Mouse (Mus musculus) CH12.LX (cell line): Measurements from ENCODE around the gene Klhl18. TPM values are rescaled to one million over a fixed set of nuclear protein-coding genes. Genes with fewer than 3 reads are reported as not detected.
"Not testable (repeated sequence)": the region's sequence is repeated elsewhere in the genome, so short reads cannot be mapped to it uniquely, and the experiment has no call there.

Source experiments
- DNase-seq: peaks from one replicate; pipeline ENCODE4 v3.0.0-alpha.2; 2013; ENCODE audit errors: extremely low read depth
- H3K27ac ChIP-seq: 2 replicates; pipeline ENCODE4 v1.5.1; 2012; ENCODE audit warnings: low read depth, mild to moderate bottlenecking, control low read depth, moderate library complexity; ENCODE audit not compliant: insufficient read depth
- H3K27me3 ChIP-seq: replicated peaks from 2 replicates; pipeline ENCODE3; 2012; ENCODE audit warnings: inconsistent platforms
- H3K36me3 ChIP-seq, 2 experiments: replicated peaks in 1 of 2; 2 replicates each; pipeline versions ENCODE3 to v1.6.1; 2012; ENCODE audit warnings: inconsistent platforms in 1 of 2, low read length in 1 of 2, mild to moderate bottlenecking in 1 of 2, mixed read lengths in 1 of 2, moderate library complexity in 1 of 2; ENCODE audit not compliant: control insufficient read depth in 1 of 2, insufficient read depth in 1 of 2
- H3K4me1 ChIP-seq, 2 experiments: 2 replicates each; pipeline ENCODE4 v1.6.1; 2012; ENCODE audit warnings: inconsistent platforms in 1 of 2, moderate library complexity in 1 of 2; ENCODE audit not compliant: insufficient read depth in 2 of 2, control insufficient read depth in 1 of 2
- H3K4me2 ChIP-seq: 2 replicates; pipeline ENCODE4 v1.6.1; 2012; ENCODE audit warnings: low read depth, mild to moderate bottlenecking, control low read depth; ENCODE audit not compliant: poor library complexity, insufficient read depth, severe bottlenecking
- H3K4me3 ChIP-seq, 3 experiments: fragments of 150-350 bp in 1 of 3; sonication (generic) in 1 of 3; replicated peaks in 1 of 3; 2 replicates each; pipeline versions ENCODE3 to v1.5.1; 2011 to 2012; ENCODE audit warnings: low read depth in 2 of 3, low read length in 2 of 3, mild to moderate bottlenecking in 2 of 3, moderate library complexity in 2 of 3, control low read depth in 1 of 3, improper control_type of control experiment in 1 of 3, inconsistent platforms in 1 of 3, mixed read lengths in 1 of 3; ENCODE audit not compliant: poor library complexity in 1 of 3
- H3K79me2 ChIP-seq: replicated peaks from 2 replicates; pipeline ENCODE4 v1.6.1; 2012; ENCODE audit warnings: mild to moderate bottlenecking, moderate library complexity; ENCODE audit not compliant: control insufficient read depth, poor library complexity, insufficient read depth, severe bottlenecking; ENCODE audit errors: extremely low read depth
- H3K9ac ChIP-seq: 2 replicates; pipeline ENCODE4 v1.6.1; 2012; ENCODE audit warnings: low read depth, mild to moderate bottlenecking, control low read depth, moderate library complexity; ENCODE audit not compliant: insufficient read depth
- H3K9me3 ChIP-seq: replicated peaks from 2 replicates; pipeline ENCODE3; 2012; ENCODE audit warnings: low read length, inconsistent platforms, mixed read lengths
- CHD1 ChIP-seq: IDR thresholded peaks from 2 replicates; pipeline ENCODE4 v1.6.1; 2012; ENCODE audit warnings: low read depth, low read length, improper control_type of control experiment, inconsistent platforms
- CHD2 ChIP-seq: IDR thresholded peaks from 2 replicates; pipeline ENCODE4 v1.6.1; 2011; ENCODE audit warnings: low read length, improper control_type of control experiment
- CTCF ChIP-seq, 2 experiments: IDR thresholded peaks in 1 of 2; conservative IDR thresholded peaks in 1 of 2; 2 replicates each; pipeline ENCODE4 v1.5.1; 2011 to 2012; ENCODE audit warnings: low read depth in 2 of 2, low read length in 2 of 2, improper control_type of control experiment in 1 of 2, inconsistent platforms in 1 of 2, mild to moderate bottlenecking in 1 of 2, moderate library complexity in 1 of 2
- ELF1 ChIP-seq: IDR thresholded peaks from 2 replicates; pipeline ENCODE4 v1.6.1; 2014; ENCODE audit warnings: low read depth, mild to moderate bottlenecking, inconsistent platforms, low read length, improper control_type of control experiment
- EP300 ChIP-seq: IDR thresholded peaks from 2 replicates; pipeline ENCODE4 v1.6.1; 2011; ENCODE audit warnings: low read length, improper control_type of control experiment
- ETS1 ChIP-seq: conservative IDR thresholded peaks from 2 replicates; pipeline ENCODE4 v1.6.1; 2012; ENCODE audit warnings: low read depth, mild to moderate bottlenecking, inconsistent platforms, low read length, improper control_type of control experiment, moderate library complexity
- GABPA ChIP-seq: IDR thresholded peaks from 2 replicates; pipeline ENCODE4 v1.6.1; 2012; ENCODE audit warnings: low read depth, low read length, improper control_type of control experiment, inconsistent platforms; ENCODE audit not compliant: insufficient replicate concordance
- HCFC1 ChIP-seq: IDR thresholded peaks from 2 replicates; pipeline ENCODE4 v1.6.1; 2012; ENCODE audit warnings: low read depth, mild to moderate bottlenecking, inconsistent platforms, low read length, improper control_type of control experiment
- JUN ChIP-seq: IDR thresholded peaks from 2 replicates; pipeline ENCODE4 v1.6.1; 2011; ENCODE audit warnings: low read depth, mild to moderate bottlenecking, low read length, improper control_type of control experiment, moderate library complexity; ENCODE audit not compliant: insufficient read depth
- JUND ChIP-seq: conservative IDR thresholded peaks from 2 replicates; pipeline ENCODE4 v1.6.1; 2011; ENCODE audit warnings: low read depth, low read length, improper control_type of control experiment
- KAT2A ChIP-seq: IDR thresholded peaks from 2 replicates; pipeline ENCODE4 v1.6.1; 2012; ENCODE audit warnings: low read length, improper control_type of control experiment, inconsistent platforms; ENCODE audit not compliant: insufficient replicate concordance
- MAFK ChIP-seq: IDR thresholded peaks from 2 replicates; pipeline ENCODE4 v1.6.1; 2011; ENCODE audit warnings: low read length, improper control_type of control experiment; ENCODE audit not compliant: insufficient replicate concordance
- MAX ChIP-seq: IDR thresholded peaks from 2 replicates; pipeline ENCODE4 v1.6.1; 2011; ENCODE audit warnings: low read length, improper control_type of control experiment
- MAZ ChIP-seq: IDR thresholded peaks from 2 replicates; pipeline ENCODE4 v1.6.1; 2012; ENCODE audit warnings: low read depth, mild to moderate bottlenecking, inconsistent platforms, low read length, improper control_type of control experiment, moderate library complexity
- MEF2A ChIP-seq: IDR thresholded peaks from 2 replicates; pipeline ENCODE4 v1.6.1; 2014; ENCODE audit warnings: low read depth, mild to moderate bottlenecking, inconsistent platforms, low read length, improper control_type of control experiment, borderline replicate concordance
- MYC ChIP-seq: IDR thresholded peaks from 2 replicates; pipeline ENCODE4 v1.6.1; 2011; ENCODE audit warnings: low read depth, mild to moderate bottlenecking, improper control_type of control experiment, low read length
- NELFE ChIP-seq: IDR thresholded peaks from 2 replicates; pipeline ENCODE4 v1.6.1; 2011; ENCODE audit warnings: low read depth, low read length, improper control_type of control experiment
- NRF1 ChIP-seq: IDR thresholded peaks from 2 replicates; pipeline ENCODE4 v1.6.1; 2014; ENCODE audit warnings: low read depth, mild to moderate bottlenecking, inconsistent platforms, low read length, improper control_type of control experiment, moderate library complexity
- PAX5 ChIP-seq: IDR thresholded peaks from 2 replicates; pipeline ENCODE4 v1.6.1; 2012; ENCODE audit warnings: low read length, inconsistent platforms, mixed read lengths
- POLR2A ChIP-seq: IDR thresholded peaks from 2 replicates; pipeline ENCODE4 v1.6.1; 2011; ENCODE audit warnings: low read depth, mild to moderate bottlenecking, improper control_type of control experiment, low read length
- POLR2AphosphoS2 ChIP-seq: IDR thresholded peaks from 2 replicates; pipeline ENCODE4 v1.6.1; 2011; ENCODE audit warnings: low read depth, low read length, improper control_type of control experiment
- RAD21 ChIP-seq: IDR thresholded peaks from 2 replicates; pipeline ENCODE4 v1.6.1; 2011; ENCODE audit warnings: low read depth, mild to moderate bottlenecking, low read length, improper control_type of control experiment, moderate library complexity
- RCOR1 ChIP-seq: conservative IDR thresholded peaks from 2 replicates; pipeline ENCODE4 v1.6.1; 2012; ENCODE audit warnings: low read depth, mild to moderate bottlenecking, inconsistent platforms, low read length, improper control_type of control experiment
- SIN3A ChIP-seq: IDR thresholded peaks from 2 replicates; pipeline ENCODE4 v1.6.1; 2012; ENCODE audit warnings: low read length, improper control_type of control experiment, inconsistent platforms
- ZC3H11A ChIP-seq: IDR thresholded peaks from 2 replicates; pipeline ENCODE4 v1.6.1; 2012; ENCODE audit warnings: low read depth, mild to moderate bottlenecking, inconsistent platforms, low read length, improper control_type of control experiment
- ZKSCAN1 ChIP-seq: IDR thresholded peaks from 2 replicates; pipeline ENCODE4 v1.6.1; 2012; ENCODE audit warnings: low read depth, inconsistent platforms, low read length, improper control_type of control experiment, borderline replicate concordance
- ZMIZ1 ChIP-seq: IDR thresholded peaks from 2 replicates; pipeline ENCODE4 v1.6.1; 2012; ENCODE audit warnings: low read depth, mild to moderate bottlenecking, inconsistent platforms, low read length, improper control_type of control experiment
- ZNF384 ChIP-seq: IDR thresholded peaks from 2 replicates; pipeline ENCODE4 v1.6.1; 2012; ENCODE audit warnings: low read depth, low read length, improper control_type of control experiment, inconsistent platforms
- dilution Hi-C: fragments of 300-500 bp; cut with MboI; formaldehyde crosslinking; loops from 2 replicates; pipeline ENCODE4 v1.14.3; 2020; ENCODE audit warnings: low sequenced_read_pairs; ENCODE audit not compliant: extremely low pct_unique_long_range_greater_than_20kb, extremely low pct_ligation_motif_present
- in situ Hi-C: fragments of 300-500 bp; cut with MboI; formaldehyde crosslinking; loops from 3 replicates; pipeline ENCODE4 v1.14.3; 2019; ENCODE audit warnings: low sequenced_read_pairs, low pct_ligation_motif_present, low pct_unique_long_range_greater_than_20kb, mixed read lengths
- polyA plus RNA-seq: library from polyadenylated mRNA; unstranded; fragments of >175 nt; gene quantifications from 2 replicates; pipeline ENCODE4 v1.2.1, GENCODE M21; 2012; ENCODE audit warnings: low read depth; ENCODE audit not compliant: insufficient read length
- total RNA-seq, 2 experiments: library from RNA; depleted of rRNA; stranded (reverse); fragments of 300-350 nt in 1 of 2; fragments of >200 nt in 1 of 2; gene quantifications; 2 replicates each; pipeline ENCODE4 v1.2.3; 2012 to 2014

The Klhl18 gene
- total and polyA plus RNA-seq, 3 experiments: 3.0 to 10.1 (median 4.8) TPM

DNA sequence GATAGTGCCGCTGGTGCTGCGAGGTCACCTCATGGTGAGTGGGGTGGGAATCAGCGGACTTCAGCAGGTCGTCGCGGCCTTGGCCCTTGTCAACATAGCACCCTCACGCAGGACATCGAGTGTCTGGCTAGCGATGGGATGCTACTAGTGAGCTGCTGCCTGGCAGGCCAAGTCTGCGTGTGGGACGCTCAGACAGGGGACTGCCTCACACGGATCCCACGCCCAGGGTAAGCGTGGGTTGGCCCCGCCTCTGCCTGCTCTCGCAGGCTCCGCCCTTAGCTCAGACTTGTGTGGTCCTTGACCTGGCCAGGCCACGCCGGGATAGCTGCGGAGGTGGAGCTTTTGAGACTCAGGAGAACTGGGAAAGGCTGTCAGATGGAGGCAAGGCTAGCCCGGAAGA lies 95.8 kb downstream of the Klhl18 start:
- Histone ChIP-seq H3K4me3 (no peak overlapping the region), H3K27ac (no peak overlapping the region; the same call in 1 of the 2 replicates), H3K4me1 (no peaks in the 10 kb centered on the region), H3K79me2 (no peaks in the 10 kb centered on the region), H3K9me3 (no peaks in the 10 kb centered on the region), H3K4me2 (no peak overlapping the region), H3K36me3 (peaks cover 85 to 98% of the 10 kb centered on the region in 2 experiments), H3K27me3 (no peaks in the 10 kb centered on the region), H3K9ac (no peak overlapping the region)
- in situ Hi-C loops: no loop called here
- DNase-seq: no peak
- no peak for TF ChIP-seq GABPA
- TF ChIP-seq MAZ: no peak
- no peak for TF ChIP-seq MAX
- TF ChIP-seq ZC3H11A: no peak
- no peak for TF ChIP-seq ZKSCAN1
- no peak for TF ChIP-seq NRF1
- no peak for TF ChIP-seq JUN
- TF ChIP-seq JUND: no peak
- no peak for TF ChIP-seq CHD2
- no peak for TF ChIP-seq RAD21
- TF ChIP-seq MEF2A: no peak
- no peak for TF ChIP-seq HCFC1
- TF ChIP-seq SIN3A: no peak
- TF ChIP-seq ZMIZ1: no peak
- TF ChIP-seq ETS1: no peak
- TF ChIP-seq MAFK: no peak
- dilution Hi-C loops: no loop called here

DNA sequence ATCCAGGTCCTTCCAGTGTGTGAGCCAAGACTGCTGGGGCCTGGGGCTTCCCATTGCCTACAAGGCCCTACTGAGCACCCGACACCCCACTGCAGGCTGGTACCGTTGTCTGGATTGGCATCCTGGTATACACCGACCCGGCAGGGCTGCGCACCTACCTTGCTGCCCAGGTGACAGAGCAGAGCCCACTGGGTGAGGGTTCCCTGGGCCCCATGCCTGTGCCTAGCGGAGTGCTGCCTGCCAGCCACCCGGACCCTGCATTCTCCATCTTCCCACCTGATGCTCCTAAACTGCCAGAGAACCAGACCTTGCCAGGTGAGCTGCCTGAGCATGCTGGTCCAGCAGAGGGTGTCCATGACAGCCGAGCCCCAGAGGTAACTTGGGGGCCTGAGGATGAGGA lies 97.1 kb downstream of the Klhl18 start:
- in situ Hi-C loops: no loop called here
- TF ChIP-seq ZKSCAN1 (no peak), ELF1 (no peak), NRF1 (no peak), MAX (no peak), MYC (no peak), JUND (no peak), POLR2AphosphoS2 (no peak), CTCF (conservative IDR thresholded peaks at IDR 0.05 in 1 of 2, IDR thresholded peaks at IDR 0.05 in 1 of 2; ENCODE audit: low read depth in 2 of 2, low read length in 2 of 2) (no peak), KAT2A (no peak), ZNF384 (no peak), PAX5 (no peak), NELFE (no peak), CHD2 (no peak), EP300 (no peak), POLR2A (no peak), MAZ (no peak), ZMIZ1 (no peak), CHD1 (no peak), ZC3H11A (no peak), RCOR1 (no peak)
- no peak for DNase-seq
- Histone ChIP-seq H3K36me3 (peaks cover 76 to 95% of the 10 kb centered on the region in 2 experiments), H3K4me2 (no peak overlapping the region), H3K27ac (no peak overlapping the region), H3K79me2 (no peaks in the 10 kb centered on the region), H3K4me3 (no peak overlapping the region), H3K9ac (no peak overlapping the region), H3K4me1 (no peaks in the 10 kb centered on the region), H3K27me3 (no peaks in the 10 kb centered on the region), H3K9me3 (no peaks in the 10 kb centered on the region)
- dilution Hi-C loops: no loop called here

DNA sequence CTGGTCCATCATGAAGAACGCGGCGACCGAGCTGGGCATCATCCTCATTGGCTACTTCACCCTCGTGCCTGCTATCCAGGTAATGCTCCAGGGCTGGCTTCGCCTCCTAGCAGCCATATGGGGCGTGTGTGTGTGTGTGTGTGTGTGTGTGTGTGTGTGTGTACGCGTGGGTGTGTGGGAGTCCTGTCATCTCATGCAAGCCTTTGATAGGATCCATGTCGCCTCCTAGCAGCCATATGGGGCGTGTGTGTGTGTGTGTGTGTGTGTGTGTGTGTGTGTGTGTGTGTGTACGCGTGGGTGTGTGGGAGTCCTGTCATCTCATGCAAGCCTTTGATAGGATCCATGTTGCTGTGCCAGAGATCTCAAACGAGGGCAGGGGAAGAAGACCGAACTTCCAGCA lies 98.8 kb downstream of the Klhl18 start:
- DNase-seq, H3K4me2 ChIP-seq, H3K79me2 ChIP-seq, H3K27ac ChIP-seq, H3K9me3 ChIP-seq, dilution Hi-C loops, H3K4me1 ChIP-seq, H3K27me3 ChIP-seq, H3K4me3 ChIP-seq, H3K9ac ChIP-seq, in situ Hi-C loops: not testable (repeated sequence)
- peaks cover 74 to 95% of the 10 kb centered on the region in 2 experiments for H3K36me3 ChIP-seq
